Mouse (Mus musculus): ENCODE measurements at regions not wholly inside any gene's neighbourhood (a gene's known extent, or its start where the extent isn't known, plus 50 kb on each side); places are given as distances from the start of the nearest gene placed in this dataset.

DNA sequence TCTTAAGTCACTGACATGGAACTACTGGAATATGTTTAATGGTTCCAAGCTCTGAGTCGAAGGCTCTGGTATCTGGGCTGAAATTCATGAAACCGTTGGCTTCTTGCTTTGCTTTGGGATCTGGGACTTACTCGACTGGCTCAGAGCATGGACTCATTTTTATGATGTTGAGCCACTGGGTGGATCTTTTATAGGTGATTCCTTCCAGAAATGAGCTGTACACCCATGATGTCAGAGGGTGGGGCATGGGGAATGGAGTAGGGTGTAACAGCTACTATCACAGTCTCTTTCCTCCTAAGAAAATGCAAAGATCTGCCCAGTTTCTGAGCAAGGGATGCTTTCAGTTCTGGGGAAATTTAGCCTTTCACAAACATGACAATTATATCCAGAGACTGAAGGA lies 57.0 kb upstream of the Fggy start:
- TF ChIP-seq POLR2A (IDR thresholded peaks at IDR 0.05; ENCODE audit: extremely low read depth, insufficient read depth, low read length) (no peak), CTCF (IDR thresholded peaks at IDR 0.05; ENCODE audit: low read depth, low read length) (no peak)

Measured in liver, adult 2 months (tissue).